Mouse (Mus musculus): ENCODE data around the gene Tkt. TPM values are rescaled to one million over a fixed set of nuclear protein-coding genes. Genes with fewer than 3 reads are reported as not detected.

The Tkt gene
- 358 and 367 TPM in 2 replicates for polyA plus RNA-seq (2015; fragmentation: Nextera tagmentation; extraction: Ambion mirVana)

GRCm38 (mm10) chr14:30548131-30548720, at the start of gene Tkt:
Gene Tkt, plus strand, starts transcription at chr14:30548359.
- peak; percentile 41 for ATAC-seq
- H3K4me1 ChIP-seq (replicated peaks), result peaks cover 26% of the 10 kb centered on the region
- H3K4me2 ChIP-seq (replicated peaks), result peak within 1 kb of the TSS; percentile 84
- peak within 1 kb of the TSS; percentile 91 for H3K4me3 ChIP-seq (replicated peaks)
- peak within 1 kb of the TSS; percentile 94 for H3K9ac ChIP-seq
- H3K36me3 ChIP-seq, result no peaks in the 10 kb centered on the region
- WGBS, result 31% methylated on average over 8 of the region's 8 CpGs
- H3K9me3 ChIP-seq, result no peaks in the 10 kb centered on the region
- H3K27ac ChIP-seq, result peak within 1 kb of the TSS; percentile 97
- no peaks in the 10 kb centered on the region for H3K27me3 ChIP-seq (replicated peaks)

GRCm38 (mm10) chr14:30504990-30505389, 43.2 kb upstream of the Tkt start:
- Histone ChIP-seq H3K27me3 (replicated peaks) (no peaks in the 10 kb centered on the region), H3K9me3 (no peaks in the 10 kb centered on the region), H3K4me1 (replicated peaks) (no peaks in the 10 kb centered on the region), H3K36me3 (peaks cover 16% of the 10 kb centered on the region), H3K27ac (no peak overlapping the region), H3K4me2 (replicated peaks) (no peak overlapping the region), H3K9ac (no peak overlapping the region), H3K4me3 (replicated peaks) (no peak overlapping the region)
- ATAC-seq, result no peak
- 91% methylated on average over 5 of the region's 5 CpGs for WGBS

GRCm38 (mm10) chr14:30510214-30510763, 37.9 kb upstream of the Tkt start:
- Histone ChIP-seq H3K36me3 (peaks cover 15% of the 10 kb centered on the region; the same call in 1 of the 2 replicates), H3K9me3 (no peaks in the 10 kb centered on the region), H3K9ac (no peak overlapping the region), H3K4me2 (replicated peaks) (no peak overlapping the region), H3K4me3 (replicated peaks) (no peak overlapping the region), H3K27ac (no peak overlapping the region), H3K4me1 (replicated peaks) (no peaks in the 10 kb centered on the region), H3K27me3 (replicated peaks) (no peaks in the 10 kb centered on the region)
- WGBS, result 88% methylated on average over 6 of the region's 6 CpGs
- ATAC-seq, result no peak

- Histone ChIP-seq H3K27ac (no peak overlapping the region), H3K4me3 (replicated peaks) (no peak overlapping the region)
Observed at GRCm38 (mm10) chr14:30512896-30513295, 35.3 kb upstream of the Tkt start.

GRCm38 (mm10) chr14:30515931-30516723, 32.0 kb upstream of the Tkt start:
- H3K4me2 ChIP-seq (replicated peaks), result no peak overlapping the region
- peaks cover 22% of the 10 kb centered on the region for H3K36me3 ChIP-seq
- ATAC-seq, result peak; percentile 72

More at GRCm38 (mm10) chr14:30512896-30513295, 35.3 kb upstream of the Tkt start:
- no peaks in the 10 kb centered on the region for H3K4me1 ChIP-seq (replicated peaks)
- 88% methylated on average over 5 of the region's 5 CpGs for WGBS
- no peaks in the 10 kb centered on the region for H3K9me3 ChIP-seq
- no peak overlapping the region for H3K9ac ChIP-seq
- H3K4me2 ChIP-seq (replicated peaks), result no peak overlapping the region
- no peaks in the 10 kb centered on the region for H3K27me3 ChIP-seq (replicated peaks)
- H3K36me3 ChIP-seq, result 0 out of 2 replicates have a peak, but pooled peaks cover 11% of the 10 kb centered on the region
- ATAC-seq, result no peak

GRCm38 (mm10) chr14:30519323-30519722, 28.8 kb upstream of the Tkt start:
- Histone ChIP-seq H3K27ac (no peak overlapping the region), H3K36me3 (peaks cover 38% of the 10 kb centered on the region), H3K9me3 (no peaks in the 10 kb centered on the region), H3K4me2 (replicated peaks) (no peak overlapping the region), H3K4me3 (replicated peaks) (no peak overlapping the region), H3K9ac (no peak overlapping the region), H3K27me3 (replicated peaks) (no peaks in the 10 kb centered on the region), H3K4me1 (replicated peaks) (no peaks in the 10 kb centered on the region)
- no peak for ATAC-seq
- 88% methylated on average over 5 of the region's 5 CpGs for WGBS

More at GRCm38 (mm10) chr14:30515931-30516723, 32.0 kb upstream of the Tkt start:
- H3K27ac ChIP-seq, result no peak overlapping the region
- H3K9me3 ChIP-seq, result no peaks in the 10 kb centered on the region
- 82% methylated on average over 13 of the region's 13 CpGs for WGBS
- no peaks in the 10 kb centered on the region for H3K4me1 ChIP-seq (replicated peaks)
- no peak overlapping the region for H3K9ac ChIP-seq
- no peak overlapping the region for H3K4me3 ChIP-seq (replicated peaks)
- no peaks in the 10 kb centered on the region for H3K27me3 ChIP-seq (replicated peaks)

GRCm38 (mm10) chr14:30523356-30523755, 24.8 kb upstream of the Tkt start:
- Histone ChIP-seq H3K9me3 (no peaks in the 10 kb centered on the region), H3K4me3 (replicated peaks) (no peak overlapping the region), H3K4me1 (replicated peaks) (no peaks in the 10 kb centered on the region), H3K27ac (no peak overlapping the region), H3K9ac (no peak overlapping the region), H3K27me3 (replicated peaks) (no peaks in the 10 kb centered on the region), H3K36me3 (peaks cover 48% of the 10 kb centered on the region), H3K4me2 (replicated peaks) (no peak overlapping the region)
- no peak for ATAC-seq
- 83% methylated on average over 6 of the region's 6 CpGs for WGBS

- no peaks in the 10 kb centered on the region for H3K9me3 ChIP-seq
- no peak overlapping the region for H3K4me2 ChIP-seq (replicated peaks)
- no peak overlapping the region for H3K27ac ChIP-seq
- H3K4me1 ChIP-seq (replicated peaks), result no peaks in the 10 kb centered on the region
- ATAC-seq, result no peak
- no peak overlapping the region for H3K9ac ChIP-seq
- H3K27me3 ChIP-seq (replicated peaks), result no peaks in the 10 kb centered on the region
- 88% methylated on average over 10 of the region's 10 CpGs for WGBS
- H3K4me3 ChIP-seq (replicated peaks), result no peak overlapping the region
- peaks cover 18% of the 10 kb centered on the region for H3K36me3 ChIP-seq
Observed at GRCm38 (mm10) chr14:30528392-30528791, 19.8 kb upstream of the Tkt start.

GRCm38 (mm10) chr14:30528961-30529360, 19.2 kb upstream of the Tkt start:
- Histone ChIP-seq H3K4me1 (replicated peaks) (no peaks in the 10 kb centered on the region), H3K9ac (no peak overlapping the region), H3K27ac (no peak overlapping the region), H3K4me3 (replicated peaks) (no peak overlapping the region), H3K36me3 (peaks cover 18% of the 10 kb centered on the region), H3K9me3 (no peaks in the 10 kb centered on the region), H3K4me2 (replicated peaks) (no peak overlapping the region), H3K27me3 (replicated peaks) (no peaks in the 10 kb centered on the region)
- 77% methylated on average over 5 of the region's 5 CpGs for WGBS
- no peak for ATAC-seq

GRCm38 (mm10) chr14:30529454-30529853, 18.7 kb upstream of the Tkt start:
- Histone ChIP-seq H3K9me3 (no peaks in the 10 kb centered on the region), H3K4me1 (replicated peaks) (no peaks in the 10 kb centered on the region), H3K4me2 (replicated peaks) (no peak overlapping the region), H3K9ac (no peak overlapping the region), H3K36me3 (peaks cover 18% of the 10 kb centered on the region), H3K4me3 (replicated peaks) (no peak overlapping the region), H3K27ac (no peak overlapping the region), H3K27me3 (replicated peaks) (no peaks in the 10 kb centered on the region)
- WGBS, result 93% methylated on average over 12 of the region's 12 CpGs
- no peak for ATAC-seq

GRCm38 (mm10) chr14:30530726-30531269, 17.4 kb upstream of the Tkt start:
- Histone ChIP-seq H3K9ac (no peak overlapping the region), H3K36me3 (peaks cover 11% of the 10 kb centered on the region; the same call in 1 of the 2 replicates), H3K27ac (no peak overlapping the region), H3K27me3 (replicated peaks) (no peaks in the 10 kb centered on the region), H3K4me3 (replicated peaks) (no peak overlapping the region), H3K4me2 (replicated peaks) (no peak overlapping the region), H3K9me3 (no peaks in the 10 kb centered on the region), H3K4me1 (replicated peaks) (no peaks in the 10 kb centered on the region)
- WGBS, result 67% methylated on average over 8 of the region's 8 CpGs
- no peak for ATAC-seq

- no peak for ATAC-seq
- Histone ChIP-seq H3K9ac (no peak overlapping the region), H3K4me1 (replicated peaks) (no peaks in the 10 kb centered on the region), H3K27ac (no peak overlapping the region), H3K27me3 (replicated peaks) (no peaks in the 10 kb centered on the region), H3K9me3 (no peaks in the 10 kb centered on the region), H3K36me3 (peaks cover 6% of the 10 kb centered on the region; the same call in 1 of the 2 replicates), H3K4me2 (replicated peaks) (no peak overlapping the region), H3K4me3 (replicated peaks) (no peak overlapping the region)
- WGBS, result 82% methylated on average over 5 of the region's 5 CpGs
Observed at GRCm38 (mm10) chr14:30531431-30531830, 16.7 kb upstream of the Tkt start.

All from intestine, embryonic 15.5 days (tissue).